Mouse (Mus musculus) neural tube, embryonic 11.5 days (tissue): Measurements from ENCODE around the gene Serpinb1b. TPM values are rescaled to one million over a fixed set of nuclear protein-coding genes. Genes with fewer than 3 reads are reported as not detected.
"Not testable (repeated sequence)": the region's sequence is repeated elsewhere in the genome, so short reads cannot be mapped to it uniquely, and the experiment has no call there.

ENCODE experiments used
- ATAC-seq: fragments of 200-750 bp; cut with Nextera tagmentation; 2 replicates; pipeline ENCODE4 v1.8.0; 2017; ENCODE audit warnings: moderate number of reproducible peaks, mild to moderate bottlenecking, moderate TSS enrichment, moderate library complexity; ENCODE audit not compliant: insufficient read depth, low FRiP score, low TSS enrichment
- DNase-seq: peaks from one replicate; pipeline ENCODE4 v3.0.0-alpha.2; 2015; ENCODE audit warnings: low spot score
- H3K27ac ChIP-seq: fragments of 300-500 bp; sonication (generic); 2 replicates; pipeline ENCODE4 v1.5.1; 2014; ENCODE audit warnings: low read depth, mild to moderate bottlenecking, low read length
- H3K27me3 ChIP-seq: fragments of 300-500 bp; sonication (generic); 2 replicates; pipeline ENCODE4 v1.6.1; 2014; ENCODE audit warnings: mild to moderate bottlenecking, low read length, mixed read lengths; ENCODE audit not compliant: control insufficient read depth, insufficient read depth
- H3K36me3 ChIP-seq: fragments of 300-500 bp; sonication (generic); 2 replicates; pipeline ENCODE4 v1.6.1; 2014; ENCODE audit warnings: mild to moderate bottlenecking, low read length, moderate library complexity, mixed read lengths; ENCODE audit not compliant: control insufficient read depth, insufficient read depth
- H3K4me1 ChIP-seq: fragments of 300-500 bp; sonication (generic); 2 replicates; pipeline ENCODE4 v1.6.1; 2014; ENCODE audit warnings: low read length, mixed read lengths; ENCODE audit not compliant: control insufficient read depth, insufficient read depth
- H3K4me2 ChIP-seq: fragments of 300-500 bp; sonication (generic); 2 replicates; pipeline ENCODE4 v1.6.1; 2014; ENCODE audit warnings: low read depth, mild to moderate bottlenecking, moderate library complexity
- H3K4me3 ChIP-seq: fragments of 300-500 bp; sonication (generic); 2 replicates; pipeline ENCODE4 v1.5.1; 2014; ENCODE audit warnings: low read depth, low read length
- H3K9ac ChIP-seq: fragments of 300-500 bp; sonication (generic); 2 replicates; pipeline ENCODE4 v1.6.1; 2014; ENCODE audit warnings: mild to moderate bottlenecking, low read length
- H3K9me3 ChIP-seq: fragments of 300-500 bp; sonication (generic); 2 replicates; pipeline ENCODE4 v1.6.1; 2016; ENCODE audit warnings: low read length; ENCODE audit not compliant: control insufficient read depth
- WGBS: fragments of 180-500 bp; shearing (Covaris S2); extraction: QIAGEN DNeasy Blood & Tissue Kit; methylation state at CpG from one replicate; pipeline ENCODE4 v1.1.7; 2014; 5-methylcytosine and 5-hydroxymethylcytosine counted together
- polyA plus RNA-seq: library from polyadenylated mRNA; unstranded; fragments of >200 nt; fragmentation: Nextera tagmentation; extraction: Ambion mirVana; gene quantifications from 2 replicates; pipeline ENCODE4 v1.2.1, GENCODE M21; 2014

The Serpinb1b gene
- polyA plus RNA-seq, result not detected in 2 replicates

DNA sequence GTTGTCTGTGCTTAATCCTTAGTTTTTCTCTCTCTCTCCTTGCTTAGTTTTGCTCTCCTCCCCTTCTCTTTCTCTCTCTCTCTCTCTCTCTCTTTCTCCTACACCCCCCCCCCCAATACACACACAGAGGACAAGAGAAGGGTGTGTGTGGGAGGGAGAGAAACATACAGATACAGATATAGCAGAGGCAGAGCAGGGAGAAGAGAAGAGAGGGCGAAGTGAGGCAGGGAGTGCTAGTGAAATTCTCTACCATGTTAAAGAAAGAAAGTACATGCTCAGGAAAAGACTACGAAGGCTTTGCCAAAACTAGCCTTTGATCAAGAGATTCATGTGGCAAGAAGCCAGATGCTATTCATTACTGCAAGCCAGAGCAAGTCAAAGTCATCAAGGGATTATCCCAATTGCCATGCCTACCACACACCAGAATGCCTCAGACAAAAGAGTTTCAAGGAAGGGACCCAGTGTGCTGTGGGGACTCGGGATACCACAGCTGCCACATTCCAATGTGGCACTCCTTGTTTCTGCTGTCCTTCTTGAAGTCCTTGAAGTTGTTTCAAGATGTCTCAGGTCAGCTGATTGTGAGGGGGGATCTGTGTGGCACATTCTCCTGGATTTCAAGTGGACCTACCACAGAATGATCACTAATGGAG lies at the start of gene Serpinb1b:
TSS of gene Serpinb1b (plus strand) at position 520 of the 650 bp plus-strand sequence.
- Histone ChIP-seq H3K9me3 (no peaks in the 10 kb centered on the region), H3K27me3 (no peaks in the 10 kb centered on the region), H3K36me3 (no peaks in the 10 kb centered on the region), H3K4me2 (no peak within 1 kb of the TSS), H3K9ac (no peak within 1 kb of the TSS), H3K4me3 (no peak within 1 kb of the TSS), H3K27ac (no peak within 1 kb of the TSS), H3K4me1 (no peaks in the 10 kb centered on the region)
- ATAC-seq, result no peak
- WGBS, result 74% methylated on average over 3 of the region's 3 CpGs
- no peak for DNase-seq

DNA sequence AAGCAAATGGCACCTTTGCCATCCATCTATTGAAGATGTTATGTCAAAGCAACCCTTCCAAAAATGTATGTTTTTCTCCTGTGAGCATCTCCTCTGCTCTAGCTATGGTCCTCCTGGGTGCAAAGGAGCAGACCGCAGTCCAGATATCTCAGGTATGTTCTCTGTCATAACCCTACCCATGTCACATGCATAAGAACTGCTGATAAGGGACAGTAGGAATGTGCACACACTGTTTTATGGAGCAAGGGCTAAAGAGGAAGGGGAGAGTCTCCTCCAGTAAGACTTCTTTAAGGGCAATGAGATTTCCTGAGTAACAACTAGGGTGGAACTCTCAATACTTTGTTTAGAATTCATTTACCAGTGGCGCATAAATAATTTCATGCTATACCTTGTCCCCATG lies 48.9 kb upstream of the Serpinb1b start:
- not testable (repeated sequence) for H3K9ac ChIP-seq, H3K9me3 ChIP-seq, DNase-seq, ATAC-seq, H3K4me2 ChIP-seq, H3K27ac ChIP-seq, H3K36me3 ChIP-seq, H3K4me3 ChIP-seq, H3K27me3 ChIP-seq, H3K4me1 ChIP-seq
- 93% methylated on average over 2 of the region's 2 CpGs for WGBS

DNA sequence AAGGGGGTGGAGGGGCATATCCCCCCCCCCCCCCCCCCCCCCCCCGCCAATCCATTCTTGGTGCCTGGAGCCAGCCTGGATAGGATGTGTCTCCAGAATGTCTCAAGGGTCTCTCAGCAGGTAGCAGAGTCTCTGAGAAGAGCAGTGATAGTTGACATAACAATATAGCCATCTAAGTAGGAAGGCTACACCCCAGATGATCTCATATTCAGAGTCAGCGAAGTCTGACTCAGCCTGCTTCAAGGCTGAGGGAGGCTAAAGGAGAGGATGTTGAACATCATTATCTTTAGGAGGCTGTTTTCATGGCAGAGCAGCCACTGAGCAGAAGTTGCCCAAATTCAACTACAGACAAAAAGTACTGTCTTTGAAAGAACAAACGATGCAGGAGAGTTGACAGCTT lies 48.1 kb upstream of the Serpinb1b start:
- 86% methylated on average over 2 of the region's 3 CpGs for whole genome bisulfite sequencing
- no peak overlapping the region for H3K4me2 ChIP-seq
- H3K9me3 ChIP-seq, result no peaks in the 10 kb centered on the region
- no peaks in the 10 kb centered on the region for H3K36me3 ChIP-seq
- no peak overlapping the region for H3K4me3 ChIP-seq
- H3K9ac ChIP-seq, result no peak overlapping the region
- H3K27me3 ChIP-seq, result no peaks in the 10 kb centered on the region
- ATAC-seq, result no peak
- H3K27ac ChIP-seq, result no peak overlapping the region
- H3K4me1 ChIP-seq, result no peaks in the 10 kb centered on the region
- no peak for DNase-seq

- Histone ChIP-seq H3K9me3 (no peaks in the 10 kb centered on the region), H3K4me1 (no peaks in the 10 kb centered on the region), H3K4me2 (no peak overlapping the region), H3K27me3 (no peaks in the 10 kb centered on the region), H3K4me3 (no peak overlapping the region), H3K36me3 (no peaks in the 10 kb centered on the region), H3K27ac (no peak overlapping the region), H3K9ac (no peak overlapping the region)
- 83% methylated on average over 1 of the region's 1 CpGs for WGBS
- DNase-seq (no peak), ATAC-seq (no peak)
Observed at GRCm38 (mm10) chr13:33035506-33035905, 42.9 kb upstream of the Serpinb1b start.

DNA sequence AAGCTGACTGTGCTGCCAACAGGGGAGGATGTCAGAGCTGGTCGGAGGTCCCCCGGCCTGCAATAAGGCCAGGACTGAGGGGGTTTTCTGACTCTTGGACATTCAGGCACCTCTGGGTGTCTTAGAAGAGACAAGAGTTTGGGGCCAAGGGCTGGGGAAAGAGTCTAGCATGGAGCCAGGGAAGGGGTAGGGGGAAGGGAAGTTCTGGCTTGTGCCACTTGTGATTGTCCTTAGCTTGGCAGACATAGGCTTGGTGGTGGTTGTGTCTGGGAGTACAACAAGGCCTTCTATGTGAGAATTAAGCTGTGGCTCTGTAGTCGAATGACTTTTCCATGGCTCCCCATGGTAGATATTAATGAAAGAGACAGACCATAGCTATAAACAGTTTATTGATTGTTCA lies 34.8 kb upstream of the Serpinb1b start:
- Histone ChIP-seq H3K4me1 (no peaks in the 10 kb centered on the region), H3K4me2 (no peak overlapping the region), H3K27ac (no peak overlapping the region), H3K9me3 (no peaks in the 10 kb centered on the region), H3K27me3 (no peaks in the 10 kb centered on the region), H3K36me3 (no peaks in the 10 kb centered on the region), H3K9ac (no peak overlapping the region), H3K4me3 (no peak overlapping the region)
- no peak for ATAC-seq
- WGBS, result 92% methylated on average over 3 of the region's 3 CpGs
- DNase-seq, result no peak

DNA sequence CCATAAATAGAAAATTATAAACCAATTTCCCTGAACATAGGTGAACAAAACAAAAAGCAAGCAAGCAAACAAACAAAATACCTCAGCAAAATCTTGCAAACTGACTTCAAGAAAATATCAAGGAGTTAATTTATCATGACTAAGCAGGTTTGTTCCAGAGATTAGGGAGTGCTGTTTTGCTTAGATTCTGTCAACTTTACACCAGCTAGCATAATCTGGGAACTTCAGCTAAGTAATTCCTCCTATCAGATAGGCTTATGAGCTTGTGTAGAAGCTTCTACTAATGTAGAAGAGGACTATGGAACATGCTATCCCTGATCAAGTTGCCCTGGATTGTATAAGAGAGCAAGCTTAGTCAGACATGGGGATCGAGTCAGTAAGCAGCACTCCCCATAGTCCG lies 31.1 kb upstream of the Serpinb1b start:
- H3K4me1 ChIP-seq, result no peaks in the 10 kb centered on the region
- H3K4me3 ChIP-seq, result no peak overlapping the region
- H3K36me3 ChIP-seq, result no peaks in the 10 kb centered on the region
- H3K4me2 ChIP-seq, result no peak overlapping the region
- H3K9ac ChIP-seq, result no peak overlapping the region
- H3K27me3 ChIP-seq, result no peaks in the 10 kb centered on the region
- DNase-seq (no peak), ATAC-seq (no peak)
- no peaks in the 10 kb centered on the region for H3K9me3 ChIP-seq
- WGBS, result 91% methylated on average over 2 of the region's 2 CpGs
- no peak overlapping the region for H3K27ac ChIP-seq

DNA sequence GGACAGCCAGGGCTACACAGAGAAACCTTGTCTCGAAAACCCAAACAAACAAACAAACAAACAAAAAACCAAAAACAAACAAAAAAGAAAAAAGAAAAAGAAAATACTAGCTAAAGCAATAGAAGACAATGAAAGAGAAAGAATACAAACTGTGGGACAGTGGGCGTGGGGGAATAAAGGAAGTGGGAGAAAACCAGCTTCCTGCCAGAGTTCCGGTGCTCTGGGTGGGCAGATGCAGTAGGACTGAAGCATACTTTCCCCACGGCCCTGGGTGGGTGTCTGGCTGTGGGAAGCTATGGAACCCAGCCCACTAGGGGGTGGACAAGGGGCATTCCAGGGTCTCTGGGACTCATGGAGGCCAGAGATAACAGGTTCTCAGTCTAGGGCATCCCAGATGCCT lies 30.2 kb upstream of the Serpinb1b start:
- ATAC-seq (no peak), DNase-seq (no peak)
- H3K9ac ChIP-seq, result no peak overlapping the region
- H3K27ac ChIP-seq, result no peak overlapping the region
- no peak overlapping the region for H3K4me3 ChIP-seq
- H3K4me1 ChIP-seq, result no peaks in the 10 kb centered on the region
- no peaks in the 10 kb centered on the region for H3K36me3 ChIP-seq
- H3K4me2 ChIP-seq, result no peak overlapping the region
- no peaks in the 10 kb centered on the region for H3K27me3 ChIP-seq
- 85% methylated on average over 4 of the region's 4 CpGs for WGBS
- H3K9me3 ChIP-seq, result no peaks in the 10 kb centered on the region

- Histone ChIP-seq H3K4me2 (no peak overlapping the region), H3K4me3 (no peak overlapping the region), H3K9me3 (no peaks in the 10 kb centered on the region), H3K9ac (no peak overlapping the region), H3K36me3 (no peaks in the 10 kb centered on the region), H3K27ac (no peak overlapping the region), H3K27me3 (no peaks in the 10 kb centered on the region), H3K4me1 (no peaks in the 10 kb centered on the region)
- WGBS, result 76% methylated on average over 3 of the region's 3 CpGs
- DNase-seq, result no peak
- no peak for ATAC-seq
Observed at GRCm38 (mm10) chr13:33051697-33052096, 26.7 kb upstream of the Serpinb1b start.

DNA sequence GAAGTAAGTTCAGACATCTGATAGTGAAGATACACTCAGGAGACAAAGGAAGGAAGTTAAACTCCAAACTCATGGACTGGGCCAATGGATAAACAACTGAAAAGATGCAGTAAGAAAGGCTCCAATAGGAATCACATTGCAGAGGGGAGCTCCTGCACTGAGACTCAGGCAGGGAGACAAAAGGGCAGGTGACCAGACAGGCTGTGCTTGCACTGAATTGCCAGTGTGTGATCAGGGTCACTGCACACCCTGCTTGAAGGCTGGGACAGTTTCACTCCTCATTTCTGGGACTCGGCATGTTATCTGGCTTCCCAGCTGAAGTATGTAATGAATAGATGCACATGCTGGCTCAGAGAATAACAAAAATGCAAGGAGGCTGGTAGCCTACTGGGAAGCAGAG lies 15.3 kb upstream of the Serpinb1b start:
- Histone ChIP-seq H3K4me3 (no peak overlapping the region), H3K9ac (no peak overlapping the region), H3K27me3 (no peaks in the 10 kb centered on the region), H3K4me1 (no peaks in the 10 kb centered on the region), H3K4me2 (no peak overlapping the region), H3K27ac (no peak overlapping the region), H3K9me3 (no peaks in the 10 kb centered on the region), H3K36me3 (no peaks in the 10 kb centered on the region)
- 77% methylated on average over 1 of the region's 1 CpGs for WGBS
- ATAC-seq (no peak), DNase-seq (no peak)
